Comparison of ENCODE assay signal across 35 mouse cellular contexts in genomic region chr14:36975019-36975418, GRCm38 (mm10).
"Had no signal": no experiment of that assay in that cellular context is flagged by ENCODE, and none has a peak within 500 bp of the region (broad histone marks: within the 10 kb centered on the region; RNA-seq: fewer than 3 reads in every experiment).

No protein-coding gene starts in this region.

- H3K36me3 ChIP-seq: heart, embryonic 10.5 days; heart, embryonic 12.5 days; heart, embryonic 13.5 days; heart, embryonic 15.5 days; hindbrain, embryonic 10.5 days; hindbrain, embryonic 12.5 days; hindbrain, embryonic 13.5 days; hindbrain, embryonic 15.5 days; intestine, embryonic 15.5 days; kidney, embryonic 15.5 days had no signal

- H3K9me3 ChIP-seq: heart, embryonic 10.5 days; heart, embryonic 12.5 days; heart, embryonic 13.5 days; heart, embryonic 15.5 days; hindbrain, embryonic 10.5 days; hindbrain, embryonic 12.5 days; hindbrain, embryonic 13.5 days; hindbrain, embryonic 15.5 days; intestine, embryonic 15.5 days; kidney, embryonic 15.5 days had no signal

- H3K4me3 ChIP-seq: heart, adult 2 months; heart, embryonic 10.5 days; heart, embryonic 12.5 days; heart, embryonic 13.5 days; heart, embryonic 15.5 days; hindbrain, embryonic 10.5 days; hindbrain, embryonic 12.5 days; hindbrain, embryonic 13.5 days; hindbrain, embryonic 15.5 days; intestine, embryonic 15.5 days; kidney, embryonic 15.5 days; layer of hippocampus, adult 2 months had no signal

- ATAC-seq: hindbrain, embryonic 16.5 days; hindbrain, postnatal 0 days; inflammation-experienced regulatory T-cells, adult 6 months; intestine, embryonic 15.5 days; intestine, embryonic 16.5 days; intestine, postnatal 0 days had no signal

- H3K9ac ChIP-seq: heart, embryonic 12.5 days; heart, embryonic 13.5 days; heart, embryonic 15.5 days; hindbrain, embryonic 12.5 days; hindbrain, embryonic 13.5 days; hindbrain, embryonic 14.5 days; hindbrain, embryonic 15.5 days; intestine, embryonic 15.5 days; kidney, embryonic 15.5 days had no signal

- DNase-seq: heart, adult 2 months; heart, postnatal 10 days; heart, postnatal 14 days; heart, postnatal 36 days; heart, postnatal 4 days; kidney, adult 11 months; kidney, adult 18-20 months; kidney, adult 2 months; kidney, adult 8-10 months; kidney, adult 9 months; kidney, postnatal 10 days; kidney, postnatal 14 days; kidney, postnatal 25 days; kidney, postnatal 36 days; kidney, postnatal 4 days; layer of hippocampus, adult 9-11 months had no signal

- H3K27ac ChIP-seq: heart, adult 2 months; heart, embryonic 10.5 days; heart, embryonic 13.5 days; heart, embryonic 15.5 days; hindbrain, embryonic 10.5 days; hindbrain, embryonic 12.5 days; hindbrain, embryonic 13.5 days; hindbrain, embryonic 14.5 days; hindbrain, embryonic 15.5 days; hindbrain, postnatal 0 days; intestine, embryonic 15.5 days; kidney, embryonic 15.5 days; kidney, postnatal 0 days; layer of hippocampus, adult 2 months had no signal

- H3K27me3 ChIP-seq: heart, embryonic 12.5 days; heart, embryonic 13.5 days; heart, embryonic 15.5 days; hindbrain, embryonic 12.5 days; hindbrain, embryonic 13.5 days; hindbrain, embryonic 15.5 days; intestine, embryonic 15.5 days; kidney, embryonic 15.5 days had no signal

- H3K4me1 ChIP-seq: heart, embryonic 10.5 days; heart, embryonic 12.5 days; heart, embryonic 13.5 days; heart, embryonic 15.5 days; hindbrain, embryonic 10.5 days; hindbrain, embryonic 12.5 days; hindbrain, embryonic 13.5 days; hindbrain, embryonic 15.5 days; intestine, embryonic 15.5 days; kidney, embryonic 15.5 days had no signal

- H3K4me2 ChIP-seq: heart, embryonic 11.5 days; heart, embryonic 12.5 days; heart, embryonic 13.5 days; heart, embryonic 15.5 days; hindbrain, embryonic 12.5 days; hindbrain, embryonic 13.5 days; hindbrain, embryonic 14.5 days; hindbrain, embryonic 15.5 days; intestine, embryonic 15.5 days; kidney, embryonic 15.5 days had no signal
